In genomic region chr17:83187751-83188565, GRCm38 (mm10) we compare ENCODE assay signal across 14 mouse cellular contexts. TPM values are rescaled to one million over a fixed set of nuclear protein-coding genes. Genes with fewer than 3 reads are reported as not detected.
DNase-seq lines count a peak whose midpoint lies in the region; ATAC-seq and TF ChIP-seq lines count a peak whose summit lies in the region.
"Had no signal": no experiment of that assay in that cellular context is flagged by ENCODE, and none has a peak within 500 bp of the region (broad histone marks: within the 10 kb centered on the region; RNA-seq: fewer than 3 reads in every experiment).

No protein-coding gene starts in this region.

- no peak overlapping the region for H3K9ac ChIP-seq in liver, adult 2 months (ENCODE audit: low read depth, low read length)
- no peak overlapping the region for H3K9ac ChIP-seq in liver, embryonic 11.5 days (ENCODE audit: low read depth, low read length)
- no peak overlapping the region for H3K9ac ChIP-seq in hindbrain, embryonic 15.5 days
- H3K9ac ChIP-seq: embryonic facial prominence, embryonic 15.5 days had no signal

- peaks cover 1% of the 10 kb centered on the region; the same call in 1 of the 2 replicates for H3K4me1 ChIP-seq in liver, adult 2 months (ENCODE audit: control insufficient read depth, insufficient read depth, low read length)
- H3K4me1 ChIP-seq in liver, embryonic 11.5 days (replicated peaks; ENCODE audit: control insufficient read depth, insufficient read depth, low read length): no peaks in the 10 kb centered on the region
- peaks cover 4% of the 10 kb centered on the region; the same call in 1 of the 2 replicates for H3K4me1 ChIP-seq in hindbrain, embryonic 15.5 days (replicated peaks)
- H3K4me1 ChIP-seq: embryonic facial prominence, embryonic 15.5 days had no signal

- no peaks in the 10 kb centered on the region for H3K9me3 ChIP-seq in liver, embryonic 11.5 days (ENCODE audit: control insufficient read depth, low read length)
- no peaks in the 10 kb centered on the region for H3K9me3 ChIP-seq in hindbrain, embryonic 15.5 days
- H3K9me3 ChIP-seq: embryonic facial prominence, embryonic 15.5 days had no signal

- no peak for TF ChIP-seq CTCF in gastrocnemius, adult 2 months (IDR thresholded peaks at IDR 0.05)
- no peak for TF ChIP-seq CTCF in liver, adult 2 months (IDR thresholded peaks at IDR 0.05; ENCODE audit: low read depth, low read length)

- peak; percentile 70 for DNase-seq in gastrocnemius, adult 2 months
- no peak for DNase-seq in gastrocnemius, postnatal 4 days (ENCODE audit: low spot score in 2 of 2)
- DNase-seq in liver, adult 2 months (ENCODE audit: extremely low read depth, low read depth, low spot score): peak; percentile 28
- no peak for DNase-seq in liver, embryonic 11.5 days (ENCODE audit: low spot score)
- DNase-seq in brain, adult 2 months (ENCODE audit: low read depth, low spot score): peak; percentile 37
- no peak for DNase-seq in urinary bladder, adult 18-20 months (ENCODE audit: low spot score in 2 of 2)
- DNase-seq: adrenal gland, postnatal 25 days; cerebellum, adult 9-11 months; kidney, adult 8-10 months; layer of hippocampus, postnatal 36 days; liver had no signal

- ATAC-seq in liver, embryonic 11.5 days (replicated peaks; ENCODE audit: low FRiP score): no peak
- ATAC-seq in hindbrain, embryonic 15.5 days (ENCODE audit: low FRiP score, low read depth): peak; percentile 69
- no peak for ATAC-seq in erythroid progenitor cell, adult 5-6 weeks (replicated peaks; ENCODE audit: low FRiP score, poor library complexity, severe bottlenecking)

- peak overlapping the region; percentile 42 for H3K4me3 ChIP-seq in gastrocnemius, adult 2 months
- no peak overlapping the region for H3K4me3 ChIP-seq in liver, adult 2 months (ENCODE audit: insufficient read depth, low read depth, low read length)
- no peak overlapping the region for H3K4me3 ChIP-seq in liver, embryonic 11.5 days (ENCODE audit: low read depth, low read length)
- no peak overlapping the region for H3K4me3 ChIP-seq in hindbrain, embryonic 15.5 days
- H3K4me3 ChIP-seq: embryonic facial prominence, embryonic 15.5 days had no signal

- H3K4me2 ChIP-seq in liver, embryonic 11.5 days: no peak overlapping the region
- peak overlapping the region; percentile 4; the same call in 1 of the 2 replicates for H3K4me2 ChIP-seq in hindbrain, embryonic 15.5 days
- H3K4me2 ChIP-seq: embryonic facial prominence, embryonic 15.5 days had no signal

- H3K79me2 ChIP-seq in liver, adult 2 months (ENCODE audit: control insufficient read depth, insufficient read depth, low read length): no peaks in the 10 kb centered on the region

- no peak for TF ChIP-seq POLR2A in liver, adult 2 months (IDR thresholded peaks at IDR 0.05; ENCODE audit: extremely low read depth, insufficient read depth, low read length)

- peak overlapping the region; percentile 82 for H3K27ac ChIP-seq in gastrocnemius, adult 2 months
- no peak overlapping the region for H3K27ac ChIP-seq in liver, adult 2 months (replicated peaks; ENCODE audit: insufficient read depth, low read depth, low read length)
- no peak overlapping the region for H3K27ac ChIP-seq in liver, embryonic 11.5 days (ENCODE audit: low read depth, low read length)
- H3K27ac ChIP-seq in hindbrain, embryonic 15.5 days (replicated peaks): 0 out of 2 replicates have a peak overlapping the region, but pooled peaks have one; percentile 11
- H3K27ac ChIP-seq: embryonic facial prominence, embryonic 15.5 days had no signal

- 70% methylated on average over 11 of the region's 11 CpGs for WGBS in liver, adult 2 months
- 74% methylated on average over 11 of the region's 11 CpGs for WGBS in liver, embryonic 11.5 days
- 27% methylated on average over 11 of the region's 11 CpGs for WGBS in hindbrain, embryonic 15.5 days

- intact Hi-C loops in gastrocnemius, adult 2 months (cut with DNase I): no loop called here

- H3K27me3 ChIP-seq in liver, adult 2 months (ENCODE audit: control insufficient read depth, insufficient read depth, low read length): no peaks in the 10 kb centered on the region
- H3K27me3 ChIP-seq in liver, embryonic 11.5 days (replicated peaks; ENCODE audit: control insufficient read depth, insufficient read depth, low read length): no peaks in the 10 kb centered on the region
- H3K27me3 ChIP-seq in hindbrain, embryonic 15.5 days: no peaks in the 10 kb centered on the region

- no peaks in the 10 kb centered on the region for H3K36me3 ChIP-seq in liver, adult 2 months (ENCODE audit: control insufficient read depth, insufficient read depth, low read length)
- H3K36me3 ChIP-seq in liver, embryonic 11.5 days (ENCODE audit: control insufficient read depth, insufficient read depth, low read length): no peaks in the 10 kb centered on the region
- no peaks in the 10 kb centered on the region for H3K36me3 ChIP-seq in hindbrain, embryonic 15.5 days
- H3K36me3 ChIP-seq: embryonic facial prominence, embryonic 15.5 days had no signal

RNA-seq across cellular contexts. Expression of gene Pkdcc, which starts 27.1 kb away (rescaled TPM):
- total RNA-seq in gastrocnemius, adult 2 months (2021): 100 to 1,000 TPM in 1 of 2 experiments, 10 to 100 TPM in 1; 96.3 to 115 TPM
- total RNA-seq in gastrocnemius, postnatal 4 days (2021): 10 to 100 TPM; 42.7 to 46.8 TPM
- total RNA-seq in liver, adult 2 months (2014; rRNA removed): 16.1 and 25.6 TPM in 2 replicates
- 37.2 and 60.8 TPM in 2 replicates for polyA plus RNA-seq in liver, adult 2 months (2012; rRNA removed)
- polyA plus RNA-seq in liver, embryonic 11.5 days (2014; fragmentation: Nextera tagmentation; extraction: Ambion mirVana): 14.3 and 19.4 TPM in 2 replicates
- polyA plus RNA-seq in hindbrain, embryonic 15.5 days (2015; fragmentation: Nextera tagmentation; extraction: Ambion mirVana): 5.7 and 7.1 TPM in 2 replicates
- not detected in 2 replicates for total RNA-seq in erythroid progenitor cell, adult 5-6 weeks (2015; ENCODE audit: low replicate concordance)
- 0.68 and 1.4 TPM in 2 replicates for total RNA-seq in erythroid progenitor cell, adult 5-6 weeks (2017; ENCODE audit: low replicate concordance)

Comparison
In these comparisons a context has a peak if more than half of its experiments do, and no peak if none do; other contexts are left out.
1. DNase-seq: peak in gastrocnemius, adult 2 months (single experiment), liver, adult 2 months (single experiment) and brain, adult 2 months (single experiment); none in gastrocnemius, postnatal 4 days (0 of 2), liver, embryonic 11.5 days (single experiment) and urinary bladder, adult 18-20 months (0 of 2).
2. H3K27ac ChIP-seq: peak in gastrocnemius, adult 2 months (single experiment) and hindbrain, embryonic 15.5 days (single experiment); none in liver, adult 2 months (single experiment) and liver, embryonic 11.5 days (single experiment).